Mouse (Mus musculus): ENCODE results near the gene 1700016K19Rik. TPM values are rescaled to one million over a fixed set of nuclear protein-coding genes. Genes with fewer than 3 reads are reported as not detected.

1700016K19Rik gene
- polyA plus RNA-seq (2016; fragmentation: Nextera tagmentation; extraction: Ambion mirVana) = 0.28 TPM in 1 of 2 replicates, not detected in the other

GRCm38 (mm10) chr11:75999440-76000155, at the start of gene 1700016K19Rik:
Gene 1700016K19Rik, plus strand, starts transcription at chr11:75999912.
- H3K27ac ChIP-seq = no peak within 1 kb of the TSS
- H3K4me3 ChIP-seq = peak within 1 kb of the TSS; percentile 54
- H3K4me1 ChIP-seq = peaks cover 8% of the 10 kb centered on the region; the same call in 1 of the 2 replicates
- H3K9me3 ChIP-seq = no peaks in the 10 kb centered on the region
- no peaks in the 10 kb centered on the region for H3K36me3 ChIP-seq
- peak; percentile 50 for ATAC-seq (ENCODE audit: low FRiP score, low read depth)
- peak within 1 kb of the TSS; percentile 52 for H3K9ac ChIP-seq
- H3K27me3 ChIP-seq (replicated peaks) = peaks cover 12% of the 10 kb centered on the region; the same call in 1 of the 2 replicates
- WGBS = 13% methylated on average over 36 of the region's 36 CpGs
- H3K4me2 ChIP-seq (replicated peaks) = peak within 1 kb of the TSS; percentile 93

DNA sequence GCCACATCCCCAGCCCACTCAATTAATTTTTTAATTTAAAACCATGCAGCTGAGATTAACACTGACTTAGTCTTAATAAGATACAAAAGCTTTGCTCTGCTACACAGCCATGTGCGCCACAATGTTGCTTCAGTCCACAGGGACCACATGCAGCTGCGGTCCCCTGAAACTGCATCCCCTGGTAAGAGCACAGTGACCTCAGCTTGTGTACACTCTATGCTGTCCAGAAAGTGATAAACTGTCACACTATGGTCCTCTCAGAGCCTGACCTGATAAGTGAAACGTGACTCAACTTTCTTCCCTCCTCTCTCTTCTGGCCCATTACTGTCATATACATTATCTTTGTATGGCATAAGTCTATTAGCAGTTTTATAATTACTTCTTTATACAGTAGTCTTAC, 49.3 kb upstream of the 1700016K19Rik start:
- H3K27me3 ChIP-seq (replicated peaks) = no peaks in the 10 kb centered on the region
- H3K27ac ChIP-seq = no peak overlapping the region

DNA sequence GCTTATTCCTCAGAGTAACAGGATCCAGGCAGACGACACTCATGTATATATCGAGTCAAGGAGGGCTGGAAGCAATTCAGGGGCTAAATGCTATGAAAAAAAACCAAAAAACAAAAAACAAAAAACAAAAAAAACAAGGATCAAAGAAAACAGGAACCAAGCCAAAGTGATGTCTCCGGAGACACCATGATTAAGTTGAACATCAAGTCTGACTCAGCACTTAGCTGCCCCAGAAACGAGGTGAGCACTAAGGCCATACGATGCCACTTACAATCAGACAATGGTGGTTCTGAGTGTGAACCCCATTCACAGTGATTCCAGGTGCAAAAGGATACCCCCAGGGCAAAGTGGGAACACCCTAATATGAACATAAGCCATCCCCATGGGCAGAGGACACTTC, 47.8 kb upstream of the 1700016K19Rik start:
- Histone ChIP-seq H3K9ac (no peak overlapping the region), H3K27me3 (replicated peaks) (no peaks in the 10 kb centered on the region), H3K27ac (no peak overlapping the region), H3K9me3 (no peaks in the 10 kb centered on the region), H3K4me1 (peaks cover 6% of the 10 kb centered on the region), H3K4me2 (replicated peaks) (no peak overlapping the region), H3K36me3 (no peaks in the 10 kb centered on the region), H3K4me3 (no peak overlapping the region)
- ATAC-seq (ENCODE audit: low FRiP score, low read depth) = no peak
- 84% methylated on average over 5 of the region's 5 CpGs for WGBS

More for the DNA sequence above, 49.3 kb upstream of the 1700016K19Rik start:
- Histone ChIP-seq H3K4me1 (peaks cover 19% of the 10 kb centered on the region), H3K36me3 (no peaks in the 10 kb centered on the region), H3K4me2 (replicated peaks) (no peak overlapping the region), H3K9me3 (no peaks in the 10 kb centered on the region), H3K4me3 (no peak overlapping the region), H3K9ac (no peak overlapping the region)
- WGBS = 64% methylated on average over 3 of the region's 3 CpGs
- no peak for ATAC-seq (ENCODE audit: low FRiP score, low read depth)

DNA sequence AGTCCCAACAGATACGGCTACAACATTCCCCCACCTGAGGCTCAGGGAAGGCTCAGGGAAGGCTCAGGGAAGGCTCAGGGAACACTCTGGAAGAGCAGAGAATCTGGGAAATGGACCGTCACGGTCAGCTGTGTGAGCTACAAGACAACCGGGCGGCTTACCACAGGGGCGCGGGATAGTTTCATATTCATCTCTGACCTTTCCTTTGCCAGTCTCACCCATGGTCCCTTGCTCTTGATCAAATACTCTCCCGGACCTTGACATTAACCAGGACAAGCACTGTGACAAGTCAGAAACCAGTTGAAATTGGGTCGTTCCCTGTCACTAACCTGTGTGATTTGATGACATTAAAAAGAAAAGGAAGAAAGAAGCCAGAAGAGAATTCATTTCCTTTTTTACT, 44.8 kb upstream of the 1700016K19Rik start:
- ATAC-seq (ENCODE audit: low FRiP score, low read depth) = no peak

GRCm38 (mm10) chr11:75956651-75957050, 43.1 kb upstream of the 1700016K19Rik start:
- no peak overlapping the region for H3K4me2 ChIP-seq (replicated peaks)
- H3K9me3 ChIP-seq = no peaks in the 10 kb centered on the region
- WGBS = 44% methylated on average over 8 of the region's 8 CpGs
- no peaks in the 10 kb centered on the region for H3K27me3 ChIP-seq (replicated peaks)
- H3K36me3 ChIP-seq = no peaks in the 10 kb centered on the region
- no peak overlapping the region for H3K4me3 ChIP-seq
- H3K9ac ChIP-seq = no peak overlapping the region
- ATAC-seq (ENCODE audit: low FRiP score, low read depth) = no peak
- H3K4me1 ChIP-seq = no peaks in the 10 kb centered on the region
- no peak overlapping the region for H3K27ac ChIP-seq

More for the DNA sequence above, 44.8 kb upstream of the 1700016K19Rik start:
- no peaks in the 10 kb centered on the region for H3K4me1 ChIP-seq
- H3K4me3 ChIP-seq = no peak overlapping the region
- WGBS = 93% methylated on average over 9 of the region's 9 CpGs
- no peak overlapping the region for H3K27ac ChIP-seq
- no peak overlapping the region for H3K9ac ChIP-seq
- no peak overlapping the region for H3K4me2 ChIP-seq (replicated peaks)
- no peaks in the 10 kb centered on the region for H3K9me3 ChIP-seq
- no peaks in the 10 kb centered on the region for H3K27me3 ChIP-seq (replicated peaks)
- no peaks in the 10 kb centered on the region for H3K36me3 ChIP-seq

DNA sequence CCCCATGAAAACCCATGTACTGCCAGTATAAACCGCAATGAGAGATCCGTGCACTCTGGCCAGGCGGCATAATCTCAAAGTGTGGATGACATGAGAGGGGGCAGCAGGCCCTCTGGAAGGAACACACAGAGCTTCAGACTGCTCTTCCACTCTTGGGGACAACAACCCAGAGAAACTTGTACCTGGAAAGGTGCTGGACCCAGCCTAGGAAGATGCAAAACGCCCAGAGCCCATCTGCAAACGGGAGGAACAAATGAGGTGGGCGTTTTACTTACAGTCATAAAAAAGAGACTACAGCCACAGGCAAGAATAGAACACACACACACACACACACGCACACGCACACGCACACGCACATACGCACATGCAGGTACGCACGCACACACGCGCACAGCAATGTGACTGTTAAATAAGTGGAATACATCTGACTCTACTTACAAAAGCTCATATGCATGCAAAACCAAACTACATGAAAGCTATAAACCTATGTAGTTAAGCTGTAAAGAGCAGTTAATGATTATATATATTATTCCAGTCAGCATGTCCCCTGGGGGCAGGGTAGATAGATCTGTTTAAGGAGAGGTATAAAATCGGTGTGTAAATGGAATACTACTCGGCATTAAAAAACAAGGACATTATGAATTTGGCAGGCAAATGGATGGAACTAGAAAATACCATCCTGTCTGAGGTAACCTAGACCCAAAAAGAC, 42.4 kb upstream of the 1700016K19Rik start:
- WGBS = 73% methylated on average over 17 of the region's 17 CpGs
- H3K9ac ChIP-seq = no peak overlapping the region
- no peaks in the 10 kb centered on the region for H3K9me3 ChIP-seq
- no peak overlapping the region for H3K4me3 ChIP-seq
- ATAC-seq (ENCODE audit: low FRiP score, low read depth) = no peak
- no peak overlapping the region for H3K27ac ChIP-seq
- no peaks in the 10 kb centered on the region for H3K27me3 ChIP-seq (replicated peaks)
- H3K36me3 ChIP-seq = no peaks in the 10 kb centered on the region
- no peaks in the 10 kb centered on the region for H3K4me1 ChIP-seq
- no peak overlapping the region for H3K4me2 ChIP-seq (replicated peaks)

- 93% methylated on average over 7 of the region's 7 CpGs for WGBS
Measured at GRCm38 (mm10) chr11:75961782-75962181, 37.9 kb upstream of the 1700016K19Rik start.

GRCm38 (mm10) chr11:75963730-75964475, 35.8 kb upstream of the 1700016K19Rik start:
- ATAC-seq (ENCODE audit: low FRiP score, low read depth) = no peak
- WGBS = 11% methylated on average over 11 of the region's 11 CpGs
- Histone ChIP-seq H3K36me3 (no peaks in the 10 kb centered on the region), H3K4me2 (replicated peaks) (peak overlapping the region; percentile 19; the same call in 1 of the 2 replicates), H3K9me3 (no peaks in the 10 kb centered on the region), H3K27me3 (replicated peaks) (peaks cover 26% of the 10 kb centered on the region), H3K27ac (no peak overlapping the region), H3K9ac (no peak overlapping the region), H3K4me1 (peaks cover 40% of the 10 kb centered on the region), H3K4me3 (no peak overlapping the region)

More at GRCm38 (mm10) chr11:75961782-75962181, 37.9 kb upstream of the 1700016K19Rik start:
- Histone ChIP-seq H3K27me3 (replicated peaks) (peaks cover 20% of the 10 kb centered on the region), H3K4me2 (replicated peaks) (no peak overlapping the region), H3K4me1 (peaks cover 33% of the 10 kb centered on the region), H3K9ac (no peak overlapping the region), H3K36me3 (no peaks in the 10 kb centered on the region), H3K4me3 (no peak overlapping the region), H3K27ac (no peak overlapping the region), H3K9me3 (no peaks in the 10 kb centered on the region)
- no peak for ATAC-seq (ENCODE audit: low FRiP score, low read depth)

DNA sequence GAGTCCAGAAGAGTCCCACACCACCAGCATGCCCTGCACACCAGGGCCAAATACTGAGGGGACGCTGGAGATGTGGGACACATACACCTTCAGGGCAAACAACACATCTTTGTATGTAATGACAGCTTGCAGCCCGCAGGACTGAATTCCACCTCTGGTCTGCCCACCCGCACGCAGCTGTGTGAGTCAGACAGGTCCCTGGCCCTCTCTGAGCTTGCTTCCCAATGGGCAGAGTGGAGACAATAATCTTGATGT, 35.3 kb upstream of the 1700016K19Rik start:
- no peaks in the 10 kb centered on the region for H3K9me3 ChIP-seq
- H3K27me3 ChIP-seq (replicated peaks) = peaks cover 26% of the 10 kb centered on the region
- WGBS = 35% methylated on average over 4 of the region's 4 CpGs
- H3K4me2 ChIP-seq (replicated peaks) = no peak overlapping the region; the same call in 1 of the 2 replicates
- no peak for ATAC-seq (ENCODE audit: low FRiP score, low read depth)
- H3K4me1 ChIP-seq = peaks cover 40% of the 10 kb centered on the region
- no peak overlapping the region for H3K9ac ChIP-seq
- H3K36me3 ChIP-seq = no peaks in the 10 kb centered on the region
- no peak overlapping the region for H3K27ac ChIP-seq
- H3K4me3 ChIP-seq = no peak overlapping the region

DNA sequence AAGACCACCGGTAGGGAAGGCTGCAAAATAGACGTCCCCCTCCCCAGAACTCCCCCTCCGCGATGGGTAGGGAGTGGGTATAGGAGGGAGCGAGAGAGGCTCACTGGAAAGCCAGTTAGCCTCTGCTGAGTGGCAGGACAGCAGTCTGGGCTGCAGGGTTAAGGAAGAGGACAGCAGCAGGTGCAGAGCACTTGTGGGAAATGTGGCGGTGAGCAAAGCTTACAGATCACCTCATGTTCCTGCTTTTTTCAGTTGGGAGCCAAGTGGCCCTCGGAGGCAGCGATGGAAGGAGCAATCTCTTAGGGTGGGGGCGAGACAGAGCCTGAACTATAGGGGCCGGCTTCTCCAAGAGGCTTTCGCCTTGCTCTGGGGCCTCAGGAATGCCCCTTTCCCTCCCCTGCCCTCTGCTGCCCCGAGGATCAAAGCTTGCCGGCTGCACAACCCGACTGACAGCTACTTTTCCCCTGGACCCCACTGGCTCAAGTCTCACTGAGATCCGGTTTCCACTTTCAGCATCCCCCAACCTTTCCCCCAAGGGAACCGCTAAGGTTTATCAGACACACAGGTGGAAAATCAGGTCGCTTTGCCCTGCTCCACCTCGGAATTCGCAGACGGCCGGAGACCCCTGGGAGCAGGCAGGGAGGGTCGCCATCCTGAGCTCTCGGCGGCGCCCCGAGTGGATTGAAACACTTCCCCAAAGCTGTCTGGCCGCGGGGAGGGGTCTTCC, 33.9 kb upstream of the 1700016K19Rik start:
- Histone ChIP-seq H3K9ac (peak overlapping the region; percentile 56), H3K4me1 (peaks cover 40% of the 10 kb centered on the region), H3K27ac (no peak overlapping the region), H3K27me3 (replicated peaks) (peaks cover 26% of the 10 kb centered on the region), H3K9me3 (no peaks in the 10 kb centered on the region), H3K4me2 (replicated peaks) (peak overlapping the region; percentile 98), H3K36me3 (no peaks in the 10 kb centered on the region), H3K4me3 (peak overlapping the region; percentile 56)
- WGBS = 5% methylated on average over 28 of the region's 28 CpGs
- ATAC-seq (ENCODE audit: low FRiP score, low read depth) = no peak

- peak overlapping the region; percentile 56 for H3K9ac ChIP-seq
- no peaks in the 10 kb centered on the region for H3K36me3 ChIP-seq
- H3K4me1 ChIP-seq = peaks cover 40% of the 10 kb centered on the region
- WGBS = under 1% methylated on average over 88 of the region's 90 CpGs
- no peaks in the 10 kb centered on the region for H3K9me3 ChIP-seq
- peak overlapping the region; percentile 56 for H3K4me3 ChIP-seq
- peak overlapping the region; percentile 98 for H3K4me2 ChIP-seq (replicated peaks)
- no peak overlapping the region for H3K27ac ChIP-seq
- ATAC-seq (ENCODE audit: low FRiP score, low read depth) = peak; percentile 62
- peaks cover 26% of the 10 kb centered on the region for H3K27me3 ChIP-seq (replicated peaks)
Measured at GRCm38 (mm10) chr11:75966401-75967372, 33.0 kb upstream of the 1700016K19Rik start.

Measured in neural tube, embryonic 12.5 days (tissue).